Comparison of ENCODE assay signal across 8 mouse cellular contexts in the genomic region with DNA sequence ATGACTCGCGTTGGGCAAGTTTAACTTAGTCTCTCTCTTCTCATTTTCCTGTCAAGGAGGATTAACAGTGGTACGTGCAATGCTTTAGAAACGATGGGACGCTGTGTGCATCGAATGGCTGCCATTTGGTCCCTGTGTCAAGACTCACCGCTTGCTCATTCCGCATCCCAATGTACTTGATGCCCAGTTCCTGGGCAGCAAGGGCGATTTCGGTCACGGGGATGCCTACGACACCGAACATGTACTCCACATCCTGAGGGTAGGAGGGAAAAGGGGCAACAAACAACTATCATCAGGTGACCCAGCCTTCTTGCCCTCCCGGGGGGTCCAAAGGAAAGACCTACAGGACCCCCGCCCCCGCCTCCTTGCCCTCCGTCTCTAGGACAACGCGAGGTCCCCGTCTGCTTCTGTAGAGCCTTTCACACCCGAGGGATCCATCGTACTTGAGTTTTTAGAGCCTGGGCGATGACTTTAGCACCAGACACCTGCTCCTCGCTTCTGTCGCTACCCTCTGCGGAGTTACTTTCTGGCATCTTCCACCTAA. TPM values are rescaled to one million over a fixed set of nuclear protein-coding genes. Genes with fewer than 3 reads are reported as not detected.
A peak's percentile ranks its signal among the peaks of the same experiment; 100 is the strongest.
DNase-seq lines count a peak whose midpoint lies in the region; ATAC-seq lines count a peak whose summit lies in the region.
"Had no signal": no experiment of that assay in that cellular context is flagged by ENCODE, and none has a peak within 500 bp of the region (broad histone marks: within the 10 kb centered on the region; RNA-seq: fewer than 3 reads in every experiment).

Gene Gm49387 (minus strand): TSS at position 533 of the 544 bp plus-strand sequence.

- H3K9me3 ChIP-seq in lung, embryonic 16.5 days (ENCODE audit: control insufficient read depth, low read length): no peaks in the 10 kb centered on the region
- no peaks in the 10 kb centered on the region for H3K9me3 ChIP-seq in embryonic facial prominence, embryonic 14.5 days (ENCODE audit: control insufficient read depth, low read length)
- H3K9me3 ChIP-seq in intestine, embryonic 14.5 days (ENCODE audit: control insufficient read depth, low read length): no peaks in the 10 kb centered on the region
- no peaks in the 10 kb centered on the region for H3K9me3 ChIP-seq in midbrain, embryonic 16.5 days (replicated peaks; ENCODE audit: control insufficient read depth, low read length, poor library complexity, severe bottlenecking)

- H3K27ac ChIP-seq in lung, embryonic 16.5 days (ENCODE audit: low read length): peak within 1 kb of the TSS; percentile 81
- H3K27ac ChIP-seq in embryonic facial prominence, embryonic 14.5 days (replicated peaks; ENCODE audit: low read depth, low read length): peak within 1 kb of the TSS; percentile 89
- H3K27ac ChIP-seq in intestine, embryonic 14.5 days (ENCODE audit: low read depth): peak within 1 kb of the TSS; percentile 91
- H3K27ac ChIP-seq in midbrain, embryonic 16.5 days (ENCODE audit: low read length): peak within 1 kb of the TSS; percentile 90

- peak within 1 kb of the TSS; percentile 77 for H3K9ac ChIP-seq in lung, embryonic 16.5 days (ENCODE audit: low read length)
- peak within 1 kb of the TSS; percentile 66 for H3K9ac ChIP-seq in embryonic facial prominence, embryonic 14.5 days (ENCODE audit: low read depth, low read length)
- H3K9ac ChIP-seq in intestine, embryonic 14.5 days (ENCODE audit: low read length): peak within 1 kb of the TSS; percentile 67
- H3K9ac ChIP-seq in midbrain, embryonic 16.5 days (ENCODE audit: low read depth, low read length): peak within 1 kb of the TSS; percentile 77

- peak within 1 kb of the TSS; percentile 72 for H3K4me3 ChIP-seq in lung, embryonic 16.5 days (ENCODE audit: low read length)
- H3K4me3 ChIP-seq in embryonic facial prominence, embryonic 14.5 days (ENCODE audit: low read depth, low read length): peak within 1 kb of the TSS; percentile 62
- H3K4me3 ChIP-seq in intestine, embryonic 14.5 days (ENCODE audit: low read depth, low read length): peak within 1 kb of the TSS; percentile 82
- peak within 1 kb of the TSS; percentile 67 for H3K4me3 ChIP-seq in midbrain, embryonic 16.5 days (ENCODE audit: low read depth, low read length)

- H3K4me1 ChIP-seq in lung, embryonic 16.5 days (replicated peaks; ENCODE audit: control insufficient read depth, insufficient read depth, low read length): peaks cover 3% of the 10 kb centered on the region; the same call in 1 of the 2 replicates
- H3K4me1 ChIP-seq in embryonic facial prominence, embryonic 14.5 days (ENCODE audit: control insufficient read depth, insufficient read depth, low read length): peaks cover 12% of the 10 kb centered on the region; the same call in 1 of the 2 replicates
- peaks cover 12% of the 10 kb centered on the region; the same call in 1 of the 2 replicates for H3K4me1 ChIP-seq in intestine, embryonic 14.5 days (replicated peaks; ENCODE audit: control insufficient read depth, insufficient read depth, low read length)
- peaks cover 11% of the 10 kb centered on the region for H3K4me1 ChIP-seq in midbrain, embryonic 16.5 days (ENCODE audit: control insufficient read depth, insufficient read depth, low read length)

- ATAC-seq in lung, embryonic 16.5 days (ENCODE audit: low read depth): peak; percentile 37
- ATAC-seq in embryonic facial prominence, embryonic 14.5 days (ENCODE audit: low read depth): peak; percentile 31
- peak; percentile 49; the same call in 1 of the 2 replicates for ATAC-seq in intestine, embryonic 14.5 days (replicated peaks; ENCODE audit: low FRiP score, low TSS enrichment, low read depth)
- peak; percentile 66 for ATAC-seq in midbrain, embryonic 16.5 days

- no peak for DNase-seq in lung, postnatal 14 days
- no peak for DNase-seq in embryonic facial prominence, embryonic 14.5 days (ENCODE audit: low spot score)
- no peak for DNase-seq in intestine, embryonic 14.5 days (ENCODE audit: low spot score)
- DNase-seq in adrenal gland, adult 8-10 months: no peak
- DNase-seq in ovary, postnatal 36 days (ENCODE audit: low spot score): no peak

- H3K4me2 ChIP-seq in lung, embryonic 16.5 days (ENCODE audit: low read depth, low read length): peak within 1 kb of the TSS; percentile 80
- H3K4me2 ChIP-seq in embryonic facial prominence, embryonic 14.5 days (ENCODE audit: low read depth, low read length): peak within 1 kb of the TSS; percentile 95
- H3K4me2 ChIP-seq in intestine, embryonic 14.5 days (ENCODE audit: low read length): peak within 1 kb of the TSS; percentile 96
- H3K4me2 ChIP-seq in midbrain, embryonic 16.5 days (ENCODE audit: low read length): peak within 1 kb of the TSS; percentile 98

- 3% methylated on average over 26 of the region's 26 CpGs for whole genome bisulfite sequencing in lung, embryonic 16.5 days
- WGBS in embryonic facial prominence, embryonic 14.5 days: 4% methylated on average over 18 of the region's 26 CpGs
- WGBS in intestine, embryonic 14.5 days: 3% methylated on average over 26 of the region's 26 CpGs
- WGBS in midbrain, embryonic 16.5 days: 2% methylated on average over 26 of the region's 26 CpGs

- no peaks in the 10 kb centered on the region for H3K27me3 ChIP-seq in lung, embryonic 16.5 days (ENCODE audit: control insufficient read depth, insufficient read depth, low read depth, low read length)
- H3K27me3 ChIP-seq in embryonic facial prominence, embryonic 14.5 days (replicated peaks; ENCODE audit: control insufficient read depth, insufficient read depth, low read length): no peaks in the 10 kb centered on the region
- H3K27me3 ChIP-seq in intestine, embryonic 14.5 days (replicated peaks; ENCODE audit: control insufficient read depth, insufficient read depth, low read length): no peaks in the 10 kb centered on the region
- H3K27me3 ChIP-seq in midbrain, embryonic 16.5 days (ENCODE audit: control insufficient read depth, insufficient read depth, low read depth, low read length): no peaks in the 10 kb centered on the region

- H3K36me3 ChIP-seq in lung, embryonic 16.5 days (ENCODE audit: control insufficient read depth, insufficient read depth, low read length): no peaks in the 10 kb centered on the region
- H3K36me3 ChIP-seq in embryonic facial prominence, embryonic 14.5 days (ENCODE audit: control insufficient read depth, insufficient read depth, low read length): no peaks in the 10 kb centered on the region
- H3K36me3 ChIP-seq in intestine, embryonic 14.5 days (ENCODE audit: control insufficient read depth, insufficient read depth, low read length): no peaks in the 10 kb centered on the region
- no peaks in the 10 kb centered on the region for H3K36me3 ChIP-seq in midbrain, embryonic 16.5 days (ENCODE audit: control insufficient read depth, insufficient read depth, low read length)

RNA-seq across cellular contexts. Expression of gene Gm49387, which starts in this region (rescaled TPM):
- 0.45 and 1.6 TPM in 2 replicates for polyA plus RNA-seq in lung, embryonic 16.5 days (2015; fragmentation: Nextera tagmentation; extraction: Ambion mirVana)
- polyA plus RNA-seq in embryonic facial prominence, embryonic 14.5 days (2014; fragmentation: Nextera tagmentation; extraction: Ambion mirVana): 0.47 and 0.84 TPM in 2 replicates
- 0.78 and 2.3 TPM in 2 replicates for polyA plus RNA-seq in intestine, embryonic 14.5 days (2014; fragmentation: Nextera tagmentation; extraction: Ambion mirVana)
- polyA plus RNA-seq in midbrain, embryonic 16.5 days (2015; fragmentation: Nextera tagmentation; extraction: Ambion mirVana): not detected in 2 replicates
- total RNA-seq in adrenal gland, adult 8-10 months (2022): not detected
- total RNA-seq: common myeloid progenitor, adult 5-6 weeks had no signal

Comparison
In these comparisons a context has a peak if more than half of its experiments do, and no peak if none do; other contexts are left out.
1. Peak in ATAC-seq, H3K4me3 ChIP-seq, H3K27ac ChIP-seq, H3K9ac ChIP-seq and H3K4me2 ChIP-seq in embryonic facial prominence, embryonic 14.5 days; RNA of the gene not detected or under 1 TPM.
2. Peak in ATAC-seq, H3K4me3 ChIP-seq, H3K27ac ChIP-seq, H3K9ac ChIP-seq and H3K4me2 ChIP-seq in midbrain, embryonic 16.5 days; RNA of the gene not detected or under 1 TPM.